Mouse (Mus musculus): Measurements from ENCODE around the gene Fam71a. TPM values are rescaled to one million over a fixed set of nuclear protein-coding genes. Genes with fewer than 3 reads are reported as not detected.

Fam71a gene
- total RNA-seq (2014; rRNA removed), result not detected in 2 replicates
- polyA plus RNA-seq (2015; fragmentation: Nextera tagmentation; extraction: Ambion mirVana), result not detected in 2 replicates

DNA sequence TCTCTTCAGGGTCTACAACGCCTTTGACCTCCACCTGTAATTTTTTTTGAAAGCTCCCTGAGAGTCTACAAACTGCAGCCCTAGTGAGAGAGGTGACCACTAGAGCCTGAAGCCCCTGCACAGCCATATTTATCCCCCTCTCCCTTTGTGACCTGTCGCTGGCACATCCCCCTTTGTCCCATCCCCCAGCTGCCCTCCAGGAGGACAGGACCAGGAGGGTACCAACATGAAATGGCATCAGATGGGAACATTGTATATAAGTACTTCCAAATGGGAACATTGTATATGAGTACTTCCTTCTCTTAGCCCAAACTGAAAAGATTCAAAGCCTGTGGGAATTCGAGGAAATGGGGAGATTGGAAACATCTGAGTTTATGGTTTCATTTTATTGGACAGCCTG is at the start of gene Fam71a:
TSS of gene Fam71a (minus strand) at position 101 of the 400 bp plus-strand sequence.
- Histone ChIP-seq H3K9me3 (ENCODE audit: low read length) (no peaks in the 10 kb centered on the region), H3K27me3 (ENCODE audit: insufficient read depth, low read length) (no peaks in the 10 kb centered on the region), H3K9ac (replicated peaks; ENCODE audit: low read length) (no peak within 1 kb of the TSS), H3K4me1 (ENCODE audit: insufficient read depth, low read length) (no peaks in the 10 kb centered on the region), H3K4me3 (ENCODE audit: low read length) (no peak within 1 kb of the TSS), H3K4me2 (ENCODE audit: low read depth, low read length) (no peak within 1 kb of the TSS), H3K36me3 (ENCODE audit: insufficient read depth, low read length) (no peaks in the 10 kb centered on the region), H3K27ac (no peak within 1 kb of the TSS)
- no peak for DNase-seq (ENCODE audit: low spot score)
- 90% methylated on average over 3 of the region's 3 CpGs for WGBS
- no peak for ATAC-seq
- no peak for TF ChIP-seq CTCF (IDR thresholded peaks at IDR 0.05; ENCODE audit: low read depth)

DNA sequence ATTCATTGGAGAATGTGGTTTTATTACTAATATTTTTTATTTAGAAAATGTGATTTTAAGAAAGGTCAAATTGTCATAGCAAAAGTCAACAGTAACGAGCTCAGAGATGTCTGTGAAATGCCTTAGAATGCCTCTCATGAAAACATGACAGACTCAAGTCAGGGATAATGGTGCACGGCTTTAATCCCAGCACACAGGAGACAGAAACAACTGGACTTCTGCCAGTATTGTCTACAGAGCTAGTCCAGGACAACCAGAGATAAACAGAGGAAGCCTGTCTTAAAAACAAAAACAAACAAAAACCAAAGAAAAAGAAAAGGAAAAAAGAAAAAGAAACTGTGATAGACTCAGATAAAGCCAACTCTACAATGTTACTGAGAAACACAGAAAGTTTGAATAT is 46.5 kb upstream of the Fam71a start:
- no peak for TF ChIP-seq CTCF (IDR thresholded peaks at IDR 0.05; ENCODE audit: low read depth)
- H3K4me1 ChIP-seq (ENCODE audit: insufficient read depth, low read length), result no peaks in the 10 kb centered on the region
- 42% methylated on average over 2 of the region's 2 CpGs for WGBS
- no peaks in the 10 kb centered on the region for H3K36me3 ChIP-seq (ENCODE audit: insufficient read depth, low read length)
- DNase-seq (ENCODE audit: low spot score) (no peak), ATAC-seq (no peak)
- H3K27ac ChIP-seq, result no peak overlapping the region
- no peak overlapping the region for H3K4me2 ChIP-seq (ENCODE audit: low read depth, low read length)
- H3K4me3 ChIP-seq (ENCODE audit: low read length), result no peak overlapping the region
- H3K9me3 ChIP-seq (ENCODE audit: low read length), result no peaks in the 10 kb centered on the region
- no peak overlapping the region for H3K9ac ChIP-seq (replicated peaks; ENCODE audit: low read length)
- H3K27me3 ChIP-seq (ENCODE audit: insufficient read depth, low read length), result no peaks in the 10 kb centered on the region

DNA sequence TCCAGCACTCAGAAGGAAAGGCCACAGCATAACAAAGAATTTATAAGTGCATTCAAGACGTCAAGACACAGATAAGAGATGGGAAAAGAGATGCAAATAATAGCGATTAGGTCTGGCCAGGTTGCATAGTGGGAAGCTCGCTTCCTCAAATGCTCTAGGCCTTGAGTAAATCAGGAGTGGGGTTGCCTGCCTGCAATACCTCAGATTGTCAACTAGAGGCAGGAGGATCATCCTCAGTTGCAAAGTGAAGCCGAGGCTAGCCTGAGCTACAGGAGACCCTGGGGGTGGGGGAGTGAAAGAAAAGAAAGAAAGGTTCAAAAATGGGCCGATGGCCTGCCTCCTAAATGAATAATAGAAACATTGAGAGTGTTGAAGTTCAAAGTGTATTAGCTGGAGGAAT is 41.2 kb upstream of the Fam71a start:
- no peak for TF ChIP-seq CTCF (IDR thresholded peaks at IDR 0.05; ENCODE audit: low read depth)
- H3K9ac ChIP-seq (replicated peaks; ENCODE audit: low read length), result no peak overlapping the region
- no peak overlapping the region for H3K27ac ChIP-seq
- no peaks in the 10 kb centered on the region for H3K9me3 ChIP-seq (ENCODE audit: low read length)
- H3K27me3 ChIP-seq (ENCODE audit: insufficient read depth, low read length), result no peaks in the 10 kb centered on the region
- ATAC-seq (no peak), DNase-seq (ENCODE audit: low spot score) (no peak)
- no peaks in the 10 kb centered on the region for H3K36me3 ChIP-seq (ENCODE audit: insufficient read depth, low read length)
- WGBS, result 83% methylated on average over 5 of the region's 5 CpGs
- H3K4me1 ChIP-seq (ENCODE audit: insufficient read depth, low read length), result no peaks in the 10 kb centered on the region
- H3K4me3 ChIP-seq (ENCODE audit: low read length), result no peak overlapping the region
- no peak overlapping the region for H3K4me2 ChIP-seq (ENCODE audit: low read depth, low read length)

DNA sequence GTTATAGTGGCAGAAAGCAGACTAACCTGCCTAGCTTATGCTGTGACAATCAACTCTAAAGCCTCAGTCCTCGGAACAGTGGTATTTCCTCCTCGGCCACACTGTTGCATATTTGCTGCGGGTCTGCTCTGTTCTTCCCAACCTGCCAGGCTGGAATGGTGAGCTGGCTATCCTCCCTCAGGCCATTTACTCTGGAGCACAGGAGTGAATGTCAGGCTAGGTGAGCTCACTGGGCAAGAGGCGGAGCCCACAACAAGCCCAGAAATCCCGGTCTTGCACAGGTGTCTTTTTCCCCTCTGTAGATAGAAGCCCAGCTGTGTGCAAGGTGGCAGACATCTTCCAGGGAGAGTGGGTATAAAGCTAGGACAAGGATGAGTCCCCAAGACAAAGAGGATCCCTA is 40.3 kb upstream of the Fam71a start:
- Histone ChIP-seq H3K27me3 (ENCODE audit: insufficient read depth, low read length) (no peaks in the 10 kb centered on the region), H3K4me2 (ENCODE audit: low read depth, low read length) (no peak overlapping the region), H3K9ac (replicated peaks; ENCODE audit: low read length) (no peak overlapping the region), H3K4me3 (ENCODE audit: low read length) (no peak overlapping the region), H3K36me3 (ENCODE audit: insufficient read depth, low read length) (no peaks in the 10 kb centered on the region), H3K9me3 (ENCODE audit: low read length) (no peaks in the 10 kb centered on the region), H3K27ac (no peak overlapping the region), H3K4me1 (ENCODE audit: insufficient read depth, low read length) (no peaks in the 10 kb centered on the region)
- WGBS, result 87% methylated on average over 5 of the region's 5 CpGs
- no peak for TF ChIP-seq CTCF (IDR thresholded peaks at IDR 0.05; ENCODE audit: low read depth)
- ATAC-seq, result no peak
- no peak for DNase-seq (ENCODE audit: low spot score)

DNA sequence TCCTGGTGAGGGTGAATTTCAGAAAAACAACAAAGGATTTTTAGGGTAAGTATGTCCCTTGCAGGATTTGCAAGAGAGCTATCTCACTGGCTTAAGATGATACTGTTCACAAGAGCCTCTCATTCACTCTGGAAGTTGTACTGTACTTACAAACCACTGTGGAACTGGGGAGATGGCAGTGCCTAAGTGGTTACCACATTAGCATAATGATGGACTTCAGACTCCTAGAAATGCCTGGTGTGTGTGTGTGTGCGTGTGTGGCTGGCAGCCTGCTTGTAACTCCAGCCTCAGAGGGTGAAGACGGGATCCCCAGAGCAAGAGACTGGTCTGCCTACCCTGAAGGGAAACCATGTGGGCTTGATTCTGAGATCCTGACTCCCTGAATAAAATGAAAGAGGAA is 38.9 kb upstream of the Fam71a start:
- TF ChIP-seq CTCF (IDR thresholded peaks at IDR 0.05; ENCODE audit: low read depth), result no peak
- DNase-seq (ENCODE audit: low spot score), result no peak

DNA sequence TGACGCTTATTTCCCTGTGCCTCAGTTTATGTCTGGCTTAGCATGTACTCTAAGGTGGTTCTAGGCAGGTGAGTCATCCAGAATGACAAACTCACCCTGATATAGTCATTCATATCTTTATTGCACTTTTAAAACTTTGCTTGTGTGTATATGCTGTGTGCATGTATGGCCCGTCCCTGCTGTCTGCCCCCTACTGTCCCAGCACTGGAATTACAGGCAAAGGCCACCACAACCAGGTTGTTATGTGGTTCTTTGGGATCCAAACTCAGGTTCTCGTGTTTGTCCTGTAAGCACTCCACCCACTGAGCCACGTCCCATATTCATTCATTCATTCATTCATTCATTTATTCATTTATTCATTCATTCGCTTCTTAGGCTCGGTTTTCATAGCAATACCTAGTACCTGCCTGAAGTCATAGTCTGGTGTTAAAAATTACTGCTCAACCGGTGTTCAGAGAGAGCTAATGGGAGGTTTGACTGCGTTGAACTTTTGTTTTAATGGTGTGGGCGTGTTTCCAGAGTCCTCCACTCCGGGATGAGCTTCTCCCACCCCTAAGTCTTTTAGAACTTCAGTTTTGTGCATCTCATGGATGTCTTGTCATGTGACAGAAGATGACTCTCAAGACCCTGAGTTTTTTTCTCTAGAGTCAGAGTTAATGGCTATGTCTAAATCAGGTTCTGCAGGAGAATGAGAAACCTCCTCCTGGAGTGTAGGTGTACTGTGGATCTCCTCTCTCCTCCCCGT is 37.8 kb upstream of the Fam71a start:
- Histone ChIP-seq H3K27ac (no peak overlapping the region), H3K9ac (replicated peaks; ENCODE audit: low read length) (no peak overlapping the region), H3K4me3 (ENCODE audit: low read length) (no peak overlapping the region), H3K4me1 (ENCODE audit: insufficient read depth, low read length) (no peaks in the 10 kb centered on the region), H3K9me3 (ENCODE audit: low read length) (no peaks in the 10 kb centered on the region), H3K4me2 (ENCODE audit: low read depth, low read length) (no peak overlapping the region), H3K27me3 (ENCODE audit: insufficient read depth, low read length) (no peaks in the 10 kb centered on the region), H3K36me3 (ENCODE audit: insufficient read depth, low read length) (no peaks in the 10 kb centered on the region)
- ATAC-seq, result no peak
- 84% methylated on average over 11 of the region's 11 CpGs for WGBS
- no peak for DNase-seq (ENCODE audit: low spot score)
- TF ChIP-seq CTCF (IDR thresholded peaks at IDR 0.05; ENCODE audit: low read depth), result no peak

More for the DNA sequence above, 38.9 kb upstream of the Fam71a start:
- Histone ChIP-seq H3K4me1 (ENCODE audit: insufficient read depth, low read length) (no peaks in the 10 kb centered on the region), H3K4me3 (ENCODE audit: low read length) (no peak overlapping the region), H3K36me3 (ENCODE audit: insufficient read depth, low read length) (no peaks in the 10 kb centered on the region), H3K27me3 (ENCODE audit: insufficient read depth, low read length) (no peaks in the 10 kb centered on the region), H3K9ac (replicated peaks; ENCODE audit: low read length) (no peak overlapping the region), H3K9me3 (ENCODE audit: low read length) (no peaks in the 10 kb centered on the region), H3K27ac (no peak overlapping the region), H3K4me2 (ENCODE audit: low read depth, low read length) (no peak overlapping the region)
- WGBS, result 58% methylated on average over 2 of the region's 2 CpGs
- ATAC-seq, result no peak

Measured in hindbrain, postnatal 0 days (tissue).